Mouse (Mus musculus) heart, adult 11 months (tissue): ENCODE data around the gene Gpcpd1.
A peak's percentile ranks its signal among the peaks of the same experiment; 100 is the strongest.

Experiments
- DNase-seq: peaks from one replicate; pipeline ENCODE4 v3.0.0; 2022

Gpcpd1 gene

DNA sequence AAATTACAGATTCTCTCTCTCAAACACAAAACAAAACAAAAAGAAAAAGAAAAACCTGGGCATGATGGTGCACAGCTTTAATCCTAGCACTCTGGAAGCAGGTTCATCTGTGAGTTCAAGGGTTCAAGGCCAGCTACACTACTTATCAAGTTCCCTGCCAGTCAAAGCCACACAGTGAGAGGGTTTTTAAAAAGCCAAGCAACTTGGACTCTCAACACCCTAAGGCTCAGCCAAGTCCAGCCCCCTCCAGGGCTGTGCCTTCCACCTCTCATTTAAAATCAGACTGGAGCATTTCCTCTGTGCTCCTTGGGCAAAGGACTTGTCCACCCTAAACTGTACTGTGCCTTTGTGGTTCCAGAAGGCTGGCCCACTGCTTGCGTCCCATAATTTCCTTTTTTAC, 3.3 kb downstream of the Gpcpd1 start:
- DNase-seq: peak; percentile 93

DNA sequence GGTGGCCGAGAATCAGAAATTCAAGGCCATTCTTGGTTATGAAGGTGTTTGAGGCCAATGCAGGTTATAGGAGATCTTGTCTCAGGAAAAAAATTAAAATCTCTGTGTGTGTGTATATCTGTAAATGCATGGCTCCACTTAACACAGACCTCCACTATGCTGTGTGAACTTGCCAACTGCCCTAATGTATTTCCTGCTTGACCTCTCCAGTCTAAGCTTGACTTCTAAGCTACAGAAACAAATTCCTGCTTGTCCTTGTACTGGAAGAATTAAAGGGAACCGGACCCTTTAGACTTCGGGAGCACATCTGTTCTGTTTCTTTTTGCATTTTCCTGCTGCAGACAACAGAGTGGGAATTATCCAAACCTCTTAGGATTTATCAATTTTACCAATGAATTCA, 4.4 kb downstream of the Gpcpd1 start:
- peak; percentile 67 for DNase-seq

DNA sequence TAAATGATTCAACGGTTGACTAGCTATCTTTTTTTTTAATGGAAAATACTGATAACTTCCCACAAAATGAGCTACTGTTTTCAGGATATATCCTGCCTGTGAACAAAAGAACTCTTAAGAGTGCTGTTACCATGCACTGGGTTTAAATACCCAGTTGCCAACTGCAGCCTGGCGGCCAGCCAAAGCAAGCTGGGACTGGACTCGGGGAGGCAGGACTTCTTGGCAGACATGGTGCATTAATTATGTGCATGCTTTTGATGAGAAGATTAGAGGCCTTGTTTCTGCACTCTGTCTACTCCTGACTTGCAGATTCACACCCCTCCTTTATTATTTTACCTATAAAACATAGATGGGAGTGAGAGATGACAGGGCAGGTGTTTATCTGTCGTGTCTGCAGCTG, 5.3 kb downstream of the Gpcpd1 start:
- DNase-seq: peak; percentile 97

DNA sequence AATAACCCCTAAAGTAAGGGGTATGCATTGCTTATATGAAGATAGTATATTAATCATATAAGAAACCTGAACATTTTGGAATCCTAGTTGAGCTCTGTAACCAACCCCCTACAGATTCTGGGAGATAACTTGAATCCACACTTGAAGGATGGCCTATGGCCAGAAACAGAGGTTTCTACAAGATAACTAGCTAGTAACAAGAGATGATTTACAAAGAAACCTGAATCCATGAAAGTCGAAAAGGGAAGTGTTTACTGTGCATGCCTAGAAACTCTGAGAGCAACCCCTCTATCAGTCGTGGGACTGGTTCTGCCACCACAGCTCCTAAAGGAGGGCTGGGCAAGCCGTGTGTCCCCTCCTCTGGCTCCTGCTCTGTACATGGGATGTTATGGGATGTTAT, 7.8 kb downstream of the Gpcpd1 start:
- DNase-seq: no peak

DNA sequence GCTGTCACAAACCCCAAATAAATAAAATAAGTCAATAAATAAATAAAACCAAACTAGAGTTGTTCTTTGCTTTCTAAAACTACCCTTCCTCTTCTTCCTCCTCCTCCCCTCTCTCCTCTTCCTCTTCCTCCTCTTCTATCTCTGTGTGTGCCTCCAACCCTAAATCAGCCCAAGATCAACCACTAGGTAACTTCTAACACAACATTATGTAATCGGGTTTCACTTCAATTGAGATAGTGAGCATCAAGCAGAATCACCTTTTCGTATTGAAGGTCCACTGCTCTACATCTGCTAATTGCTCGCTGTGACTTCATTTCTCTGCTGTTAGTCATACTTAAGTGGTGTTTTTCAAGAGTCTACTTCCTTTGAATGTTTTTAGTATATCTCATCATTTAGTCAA, 8.8 kb downstream of the Gpcpd1 start:
- peak; percentile 74 for DNase-seq

DNA sequence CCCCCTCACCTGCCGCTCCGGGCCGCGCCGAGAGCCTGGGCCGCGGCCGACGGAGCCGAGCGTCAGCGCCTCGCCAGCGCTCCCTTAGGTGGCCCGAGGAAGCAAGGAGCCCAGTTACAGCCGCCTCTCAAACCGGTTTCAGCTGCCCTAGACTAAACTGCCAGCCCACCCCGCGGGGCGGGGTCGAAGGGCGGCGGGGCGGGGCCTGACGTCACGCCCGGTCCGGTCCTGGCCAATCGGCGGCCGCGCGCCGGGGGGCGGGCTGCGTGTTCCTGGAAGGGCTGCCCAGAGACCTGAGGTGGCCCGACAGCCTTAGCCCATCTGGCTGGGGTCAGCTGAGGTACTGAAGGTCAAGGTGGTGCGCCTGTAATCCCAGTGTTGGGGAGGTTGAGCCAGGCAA, 9.5 kb downstream of the Gpcpd1 start:
- peak; percentile 100 for DNase-seq

DNA sequence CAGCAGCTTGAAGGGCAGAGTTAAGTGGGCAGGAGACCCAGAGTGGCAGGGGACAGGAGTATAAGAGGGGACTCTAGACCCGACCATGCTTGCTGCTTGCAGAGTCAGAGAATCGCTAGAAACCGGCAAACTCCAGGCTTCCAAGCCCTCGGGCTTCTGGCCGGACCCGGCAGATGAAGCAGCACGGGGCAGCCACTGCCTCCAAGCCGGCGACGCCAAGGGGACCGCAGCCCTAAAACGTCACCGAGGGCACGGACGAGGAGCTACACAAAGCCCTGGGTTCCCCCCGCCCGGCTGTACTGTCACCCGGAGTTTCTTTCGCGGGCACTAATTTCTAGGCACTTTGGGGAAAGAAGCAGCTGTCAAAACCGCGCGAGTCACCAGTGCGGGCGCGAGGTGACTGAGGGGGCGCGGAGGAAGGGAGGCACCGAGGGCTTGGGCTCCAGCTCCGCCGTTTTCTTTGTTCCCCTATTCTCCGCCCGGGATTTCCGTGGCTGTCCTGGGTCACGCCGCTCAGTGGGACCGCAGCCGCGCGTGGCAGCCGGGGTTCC, 10.0 kb downstream of the Gpcpd1 start:
- no peak for DNase-seq

DNA sequence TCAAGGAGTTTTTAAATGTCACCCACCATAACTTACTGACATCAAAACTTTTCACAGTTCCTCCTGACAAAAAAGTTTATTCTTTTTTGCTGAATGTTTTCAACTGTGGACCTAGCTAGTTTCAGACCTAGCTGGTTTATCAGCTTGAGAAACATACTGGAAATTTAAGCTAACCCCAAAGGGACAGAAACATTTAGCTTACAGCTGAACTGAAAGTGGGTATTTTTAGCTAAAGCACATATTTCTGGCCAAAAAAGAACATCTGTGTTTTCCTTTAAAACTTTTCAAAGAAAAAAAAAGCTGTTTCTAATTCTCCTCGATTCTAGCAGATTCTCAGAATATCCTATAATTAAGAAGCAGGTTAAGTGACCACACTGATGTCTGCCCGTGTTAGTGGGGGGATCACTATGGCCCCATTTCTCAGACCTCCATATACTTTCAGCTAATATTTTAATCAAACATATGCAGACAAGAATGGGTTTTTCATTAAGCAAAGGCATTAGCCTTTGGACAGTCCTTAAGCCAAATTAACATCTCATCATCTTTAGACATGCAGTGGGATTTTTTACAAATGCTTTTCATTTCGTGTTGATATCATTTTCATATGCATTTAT, 10.9 kb downstream of the Gpcpd1 start:
- DNase-seq: peak; percentile 29

DNA sequence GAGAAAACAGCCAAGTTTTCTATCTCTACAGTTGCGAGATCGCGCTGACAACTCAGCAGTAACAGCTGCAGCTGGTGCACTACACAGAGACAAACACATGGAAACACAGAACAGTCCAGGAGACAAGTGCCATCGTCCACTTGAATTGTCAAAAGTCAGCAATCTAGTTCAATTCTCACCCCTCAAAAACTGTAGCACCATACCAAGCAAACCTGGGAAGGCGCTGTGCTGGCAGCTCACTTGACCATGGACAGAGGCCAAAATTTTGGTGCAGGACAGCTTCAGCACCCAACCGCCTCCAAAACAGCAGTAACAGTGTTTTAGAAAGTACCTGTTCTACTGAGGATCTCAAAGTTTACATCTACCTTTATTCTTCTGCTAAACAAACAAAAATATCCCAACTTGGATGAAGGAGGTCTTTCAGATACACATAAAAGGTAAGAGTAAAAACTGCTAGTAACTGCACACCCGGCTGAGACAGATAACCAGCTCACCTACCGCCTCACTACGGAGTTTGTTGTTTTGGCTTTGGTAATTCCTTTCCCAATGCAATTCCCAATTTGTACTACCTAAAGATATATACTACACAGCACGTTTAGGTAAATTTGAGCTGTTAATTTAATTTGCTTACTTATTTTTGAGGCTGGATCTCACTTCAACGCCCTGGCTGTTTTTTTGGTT, 11.6 kb downstream of the Gpcpd1 start:
- DNase-seq: peak; percentile 95

DNA sequence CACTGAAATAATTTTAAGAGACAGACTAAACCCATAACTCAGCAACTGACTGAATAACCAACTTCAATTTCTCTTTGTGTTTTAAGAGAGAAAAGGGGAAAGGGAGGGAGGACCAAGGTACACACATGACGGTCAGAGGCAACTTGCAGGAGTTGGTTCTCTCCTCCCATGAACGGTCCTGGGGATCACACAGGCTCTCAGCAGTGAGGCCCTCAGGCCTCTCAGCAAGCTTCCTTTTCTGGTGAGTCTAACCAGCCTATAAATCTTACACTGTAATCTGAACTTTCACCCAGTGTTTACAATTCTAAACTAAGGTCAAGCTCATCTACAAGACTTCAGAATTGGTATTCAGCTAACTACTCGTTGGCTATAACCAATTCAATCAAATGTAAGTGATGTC, 12.3 kb downstream of the Gpcpd1 start:
- peak; percentile 89 for DNase-seq

DNA sequence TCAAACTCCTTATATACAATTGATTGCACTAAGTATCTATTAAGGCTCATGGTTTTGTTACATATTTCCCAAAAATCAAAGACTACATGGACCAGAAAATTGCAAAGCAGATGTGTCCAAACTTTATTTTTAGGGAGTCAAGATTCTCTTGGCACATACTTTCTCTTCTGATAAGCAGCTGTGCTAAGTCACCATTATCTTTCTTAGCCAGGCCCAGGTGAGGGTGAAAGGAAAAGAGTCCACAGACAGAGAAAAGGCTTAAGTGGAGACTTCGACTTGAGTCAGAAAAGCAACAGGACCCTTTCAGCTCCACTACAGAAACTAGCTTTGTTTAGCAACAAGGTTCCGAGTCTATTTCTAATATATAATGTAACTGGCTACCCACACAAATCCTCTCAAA, 14.2 kb downstream of the Gpcpd1 start:
- DNase-seq: peak; percentile 29

DNA sequence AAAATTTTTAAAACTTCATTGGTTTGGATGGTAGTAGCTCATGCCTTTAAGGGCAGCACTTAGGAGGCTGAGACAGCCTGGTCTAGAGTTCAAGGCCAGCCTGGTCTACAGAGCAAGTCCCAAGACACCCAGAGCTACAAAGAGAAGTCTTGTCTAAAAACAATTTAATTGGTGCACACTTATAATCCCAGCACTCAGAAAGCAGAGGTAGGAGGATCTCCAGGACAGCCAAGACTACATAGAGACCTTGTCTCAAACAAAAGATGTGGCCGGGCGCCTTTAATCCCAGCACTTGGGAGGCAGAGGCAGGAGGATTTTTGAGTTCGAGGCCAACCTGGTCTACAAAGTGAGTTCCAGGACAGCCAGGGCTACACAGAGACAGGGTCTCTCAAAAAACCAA, 14.9 kb downstream of the Gpcpd1 start:
- DNase-seq: peak; percentile 72

DNA sequence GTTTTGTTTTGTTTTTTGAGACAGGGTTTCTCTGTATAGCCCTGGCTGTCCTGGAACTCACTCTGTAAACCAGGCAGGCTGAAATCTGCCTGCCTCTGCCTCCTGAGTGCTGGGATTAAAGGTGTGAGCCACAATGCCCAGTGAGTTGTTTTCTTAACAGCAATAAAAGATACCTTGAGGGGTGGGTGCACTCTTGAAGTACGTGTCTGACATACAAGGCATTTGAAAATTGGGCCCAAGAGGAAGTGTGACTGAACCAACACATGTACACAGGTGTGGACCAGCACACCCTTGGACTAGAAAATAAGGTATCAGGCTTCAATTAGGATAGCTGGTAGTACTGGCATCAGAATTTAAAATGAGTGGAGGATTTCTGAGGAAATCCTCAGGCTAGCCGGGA, 16.2 kb downstream of the Gpcpd1 start:
- peak; percentile 28 for DNase-seq

DNA sequence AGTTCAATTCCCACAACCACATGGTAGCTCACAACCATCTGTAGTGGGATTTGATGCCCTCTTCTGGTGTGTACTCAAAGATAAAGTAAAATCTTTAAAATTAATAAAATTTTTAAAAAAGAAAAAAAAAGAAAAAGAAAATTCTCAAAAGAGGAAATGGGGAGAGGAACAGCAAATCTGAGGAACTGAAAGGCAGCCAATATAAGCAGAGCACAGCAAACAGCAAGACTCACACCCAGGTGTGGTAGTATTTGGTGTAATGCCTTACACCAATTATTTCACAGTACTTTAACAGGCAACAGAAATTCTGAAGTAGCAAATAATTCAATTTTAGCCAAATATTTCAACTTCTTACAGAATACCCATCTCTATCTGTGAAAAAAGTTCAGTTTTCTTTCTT, 16.7 kb downstream of the Gpcpd1 start:
- no peak for DNase-seq

DNA sequence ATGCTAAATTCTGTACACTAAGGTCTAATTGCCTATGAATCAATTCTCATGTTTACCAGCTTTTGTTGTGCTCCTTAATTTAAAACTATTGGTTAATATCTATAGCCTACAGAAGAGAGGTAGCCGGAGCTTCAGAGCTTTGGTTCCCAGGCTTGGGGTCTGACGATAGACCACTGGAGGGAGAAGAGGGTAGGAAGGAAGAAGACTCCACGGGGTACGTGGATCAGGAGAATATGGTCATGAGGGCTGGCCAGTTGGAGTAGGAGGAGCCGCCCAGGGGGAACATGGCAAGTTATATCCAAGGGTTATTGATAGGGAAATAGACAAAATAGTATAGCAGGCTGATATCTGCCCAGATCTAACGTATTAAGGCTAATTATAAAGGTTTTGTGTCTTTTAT, 17.8 kb downstream of the Gpcpd1 start:
- peak; percentile 69 for DNase-seq

DNA sequence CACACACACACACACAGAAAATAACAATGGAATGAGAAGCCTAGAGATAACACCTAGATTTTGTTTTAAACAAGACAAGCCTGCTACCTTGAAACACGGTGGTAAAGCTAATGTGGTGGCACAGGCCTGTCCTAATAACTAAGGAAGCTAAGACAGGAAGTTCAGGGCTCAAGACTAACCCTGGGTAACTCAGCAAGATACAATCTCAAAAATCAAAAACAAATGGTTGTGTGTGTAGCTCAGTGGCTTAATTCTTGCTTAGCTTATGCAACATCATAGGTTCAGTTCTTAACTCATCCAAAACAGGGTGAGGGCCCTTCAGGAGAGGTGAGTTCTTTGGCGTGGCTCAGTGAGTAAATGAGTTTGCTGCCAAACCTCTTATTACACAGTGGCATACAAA, 20.1 kb downstream of the Gpcpd1 start:
- DNase-seq: peak; percentile 58

DNA sequence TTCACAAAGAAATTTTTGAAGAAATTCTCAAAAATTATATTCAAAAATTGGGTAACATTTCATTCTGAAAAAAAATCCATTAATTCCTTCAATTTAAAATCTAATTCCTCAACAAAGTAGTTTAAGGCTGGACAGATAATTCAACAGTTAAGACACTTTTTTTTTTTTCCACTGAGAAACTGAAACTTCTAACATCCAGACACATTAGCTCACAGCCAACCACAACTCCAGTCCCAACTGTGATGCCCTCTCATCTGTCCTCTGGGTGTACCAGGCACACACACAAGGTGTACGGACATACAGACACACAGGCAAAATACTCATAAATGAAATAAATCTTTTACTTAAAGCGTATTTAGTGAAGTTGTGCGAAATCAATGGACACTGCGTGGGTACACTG, 25.7 kb downstream of the Gpcpd1 start:
- DNase-seq: peak; percentile 49

DNA sequence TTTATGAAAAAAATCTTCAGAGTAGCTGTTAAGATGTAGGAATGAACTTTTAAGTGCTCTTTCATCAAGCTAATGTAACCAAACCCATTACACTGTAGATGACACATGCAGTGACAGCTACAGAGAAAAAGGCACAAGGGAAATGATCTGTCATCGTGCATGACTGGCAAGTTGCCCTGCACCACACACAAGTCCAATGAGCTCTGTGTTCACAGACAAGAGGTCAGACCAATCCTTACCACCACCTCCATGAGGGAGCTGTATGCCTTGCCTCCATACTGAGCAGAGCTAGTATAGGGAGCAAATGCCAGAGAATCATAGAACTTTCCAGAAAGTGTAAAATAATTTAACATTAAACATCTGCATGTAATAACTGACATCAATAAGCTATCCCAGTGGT, 59.7 kb downstream of the Gpcpd1 start:
- DNase-seq: no peak

DNA sequence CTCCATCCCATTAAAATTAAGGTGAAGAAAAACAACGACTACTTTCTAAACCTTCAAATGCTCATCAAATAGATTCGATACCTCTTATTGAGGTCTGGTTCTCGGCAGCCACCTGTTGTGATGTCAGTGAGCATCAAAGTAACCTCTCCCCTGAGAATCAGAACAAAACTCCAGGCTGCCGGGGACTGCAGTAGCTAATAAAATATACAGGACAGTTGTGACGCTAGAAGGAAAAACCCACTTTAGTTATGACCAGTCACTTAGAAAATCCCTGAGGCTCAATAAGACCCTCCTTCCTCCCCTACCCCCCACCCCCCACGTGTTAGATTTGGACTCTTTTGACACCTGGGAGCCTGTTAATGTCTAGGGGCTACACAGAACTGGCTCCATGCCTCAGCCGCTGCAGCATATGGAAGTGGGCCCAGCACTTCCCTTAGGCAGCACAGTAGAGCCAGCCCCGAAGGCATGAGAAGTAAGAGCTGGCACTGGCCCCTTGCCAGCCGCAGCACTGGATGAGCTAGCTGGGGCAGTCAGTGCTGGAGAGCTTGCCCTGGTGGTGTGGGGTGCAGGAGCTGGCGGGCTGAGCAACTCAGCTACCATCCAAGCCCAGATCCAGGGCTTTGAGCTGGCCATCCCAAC, 60.5 kb downstream of the Gpcpd1 start:
- DNase-seq: peak; percentile 95

DNA sequence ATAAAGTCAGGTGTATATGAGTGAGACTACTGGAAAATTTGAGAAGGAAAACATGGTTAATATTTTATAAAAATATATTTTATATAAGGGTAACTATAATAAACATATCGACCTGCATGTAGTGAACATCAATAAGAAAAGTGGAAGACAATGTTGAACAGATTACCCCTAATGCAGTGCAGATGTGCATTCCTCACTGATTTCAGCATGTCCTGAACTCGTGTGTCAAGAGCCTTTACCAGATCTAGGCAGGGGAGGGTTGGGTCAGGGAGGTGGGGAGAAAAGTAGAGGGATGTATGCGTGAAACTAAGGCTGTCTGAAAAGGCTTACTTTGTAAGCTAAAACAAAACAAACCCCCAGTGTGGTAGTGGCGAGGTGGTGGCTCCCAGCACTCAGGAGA, 61.4 kb downstream of the Gpcpd1 start:
- DNase-seq: no peak

DNA sequence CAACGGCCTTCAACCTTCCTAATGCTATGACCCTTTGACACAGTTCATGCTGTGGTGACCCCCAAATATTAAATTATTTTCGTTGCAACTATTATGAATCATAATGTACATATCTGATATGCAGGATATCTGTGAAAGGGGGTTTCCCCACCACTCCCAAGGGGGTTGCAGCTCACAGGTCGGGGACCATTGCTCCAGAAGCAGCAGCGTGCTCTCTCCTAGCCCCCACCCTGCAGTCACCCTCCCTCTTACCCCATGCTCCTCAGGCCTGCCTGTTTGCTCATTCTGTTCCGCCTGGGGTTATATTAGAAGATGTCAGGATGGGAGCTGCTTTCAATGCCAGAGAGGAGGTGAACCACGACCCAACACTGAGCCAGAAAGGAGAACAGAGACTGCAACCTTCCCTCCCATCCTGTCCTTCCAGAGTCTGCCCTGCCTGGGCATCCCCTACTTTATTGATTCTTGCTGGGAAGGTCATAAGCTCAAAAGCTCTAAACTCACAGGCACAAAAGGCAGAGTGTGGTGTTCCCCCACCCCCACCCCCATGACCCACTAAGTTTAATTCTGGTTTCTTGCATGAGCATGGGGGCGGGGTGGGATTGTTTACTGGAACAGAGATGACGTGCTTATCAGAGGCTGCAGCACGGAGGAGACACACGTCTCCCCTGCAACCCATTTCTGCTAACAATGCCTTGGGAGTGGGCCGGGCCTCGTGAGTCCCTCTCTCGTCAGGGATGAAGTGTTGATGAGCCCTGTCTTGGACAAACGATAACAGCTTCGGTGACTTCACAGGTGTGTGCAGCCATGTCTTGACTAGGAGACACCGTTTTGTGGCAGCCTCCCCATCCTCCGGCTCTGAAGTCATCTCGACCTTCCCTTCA, 69.3 kb downstream of the Gpcpd1 start:
- peak; percentile 76 for DNase-seq

DNA sequence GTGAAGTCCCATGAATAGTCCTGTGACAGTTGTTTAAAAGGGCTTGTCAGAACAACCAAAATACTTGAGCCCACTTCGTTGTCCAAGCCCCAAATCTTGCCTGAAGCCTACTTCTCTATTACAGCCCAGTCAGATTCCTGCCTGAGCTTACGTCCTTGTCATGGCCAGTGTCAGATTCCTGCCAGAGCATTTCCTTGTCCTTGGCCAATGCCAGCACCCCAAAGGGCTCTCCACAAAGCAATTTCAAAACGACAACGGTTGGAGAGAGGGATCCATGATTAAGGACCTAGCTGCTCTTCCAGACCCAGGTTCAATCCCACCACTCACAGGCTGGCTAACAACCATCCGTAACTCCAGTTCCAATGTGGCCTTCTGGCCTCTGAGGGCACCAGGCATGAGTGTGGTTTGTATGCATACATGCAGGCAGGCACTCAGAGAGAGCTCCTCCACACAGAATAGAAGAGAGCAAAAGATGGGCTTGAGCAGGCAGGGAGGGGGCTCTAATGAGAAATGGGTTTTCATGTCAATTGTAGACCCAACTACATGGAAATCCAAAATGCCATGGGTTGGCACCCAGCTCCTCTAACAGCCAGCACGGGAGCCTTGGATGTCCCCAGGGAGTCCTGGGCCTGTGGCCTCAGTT, 70.2 kb downstream of the Gpcpd1 start:
- peak; percentile 82 for DNase-seq
